Mouse (Mus musculus): Measurements from ENCODE around the gene Saxo1. TPM values are rescaled to one million over a fixed set of nuclear protein-coding genes. Genes with fewer than 3 reads are reported as not detected.

Saxo1 gene
- polyA plus RNA-seq, 1 experiment from 2014 or later = 0.15 TPM

DNA sequence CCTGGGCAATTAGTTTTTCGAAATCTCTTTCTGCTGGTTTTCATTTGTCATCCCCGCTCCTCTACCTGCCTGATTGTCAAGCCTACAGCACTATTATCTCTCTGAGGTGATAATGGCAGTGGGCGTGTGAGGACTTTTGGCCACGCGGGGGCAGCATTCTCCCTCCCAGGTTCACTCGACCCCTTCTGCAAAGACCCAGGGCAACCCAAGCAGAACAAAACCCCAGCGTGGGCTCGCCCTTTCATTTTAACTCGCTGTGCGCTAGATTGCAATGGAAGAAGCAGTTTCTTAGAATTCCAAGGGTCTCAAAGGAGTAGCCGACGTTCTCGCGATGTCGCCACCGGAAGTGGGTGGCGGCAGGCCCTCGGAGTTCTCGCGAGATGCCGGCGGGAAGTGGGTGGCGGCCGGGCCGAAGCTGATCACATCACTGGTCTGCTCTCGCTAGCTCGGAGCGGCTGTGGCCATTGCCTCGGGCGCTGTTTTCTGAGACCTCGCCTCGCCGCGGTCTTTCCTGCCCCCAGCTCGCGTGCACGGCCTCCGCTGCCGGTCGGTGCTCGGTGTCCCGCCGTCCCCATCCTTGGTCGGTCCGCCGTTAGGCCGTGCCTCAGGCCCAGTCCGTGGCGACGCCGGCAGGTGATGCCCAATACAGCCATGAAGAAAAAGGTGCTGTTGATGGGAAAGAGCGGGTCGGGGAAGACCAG, 17.3 kb upstream of the Saxo1 start, which contains the start of gene Rraga:
TSS of gene Rraga (plus strand) at position 386 of the 701 bp plus-strand sequence.
- Histone ChIP-seq H3K36me3 (ENCODE audit: control insufficient read depth, insufficient read depth, low read length) (peaks cover 19% of the 10 kb centered on the region), H3K9ac (ENCODE audit: low read length) (peak within 1 kb of the TSS; percentile 95), H3K9me3 (ENCODE audit: control insufficient read depth, low read length) (no peaks in the 10 kb centered on the region), H3K4me3 (ENCODE audit: control insufficient read depth in 1 of 2, insufficient read depth in 1 of 2, low read depth in 1 of 2, low read length in 2 of 2) (peak within 1 kb of the TSS; percentile 80 to 87), H3K4me2 (ENCODE audit: low read length) (peak within 1 kb of the TSS; percentile 94), H3K4me1 (ENCODE audit: control insufficient read depth in 2 of 2, insufficient read depth in 2 of 2, low read length in 2 of 2) (peaks cover 2 to 23% of the 10 kb centered on the region in 2 experiments; a peak in 2 of 4 replicates), H3K27me3 (ENCODE audit: control insufficient read depth, insufficient read depth, low read length) (no peaks in the 10 kb centered on the region), H3K27ac (replicated peaks in 1 of 2; ENCODE audit: control insufficient read depth in 1 of 2, insufficient read depth in 1 of 2, low read depth in 2 of 2, low read length in 2 of 2) (peak within 1 kb of the TSS; percentile 94 to 95)
- peak; percentile 95 for ATAC-seq (ENCODE audit: insufficient number of reproducible peaks, insufficient read depth, low FRiP score, low read depth)
- under 1% methylated on average over 53 of the region's 53 CpGs for WGBS

DNA sequence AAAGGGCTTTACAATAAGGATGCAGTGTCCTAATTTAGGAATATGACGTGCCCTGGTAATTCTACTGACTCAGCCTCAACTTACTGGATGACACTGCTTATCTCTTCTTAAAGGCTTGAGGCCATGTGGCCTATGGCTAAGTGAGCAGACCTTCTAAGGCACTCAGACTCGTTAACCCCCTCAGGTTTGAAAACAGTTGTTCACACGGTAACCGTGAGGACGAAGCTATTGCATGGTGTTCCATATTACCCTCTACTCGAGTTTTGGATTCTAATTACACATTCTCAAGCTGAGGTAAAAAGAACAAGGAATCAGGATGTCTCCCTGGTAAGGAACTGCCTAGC, 16.8 kb upstream of the Saxo1 start:
- peak overlapping the region; percentile 95 for H3K9ac ChIP-seq (ENCODE audit: low read length)
- H3K4me3 ChIP-seq (ENCODE audit: control insufficient read depth in 1 of 2, insufficient read depth in 1 of 2, low read depth in 1 of 2, low read length in 2 of 2) = peak overlapping the region; percentile 80 to 87; a peak in 3 of 4 replicates
- H3K27ac ChIP-seq (replicated peaks in 1 of 2; ENCODE audit: control insufficient read depth in 1 of 2, insufficient read depth in 1 of 2, low read depth in 2 of 2, low read length in 2 of 2) = peak overlapping the region; percentile 94 to 95
- H3K9me3 ChIP-seq (ENCODE audit: control insufficient read depth, low read length) = no peaks in the 10 kb centered on the region
- 14% methylated on average over 6 of the region's 6 CpGs for WGBS
- peaks cover 14% of the 10 kb centered on the region for H3K36me3 ChIP-seq (ENCODE audit: control insufficient read depth, insufficient read depth, low read length)
- peak overlapping the region; percentile 55 for H3K4me2 ChIP-seq (ENCODE audit: low read length)
- H3K4me1 ChIP-seq (ENCODE audit: control insufficient read depth in 2 of 2, insufficient read depth in 2 of 2, low read length in 2 of 2) = peaks cover 2 to 23% of the 10 kb centered on the region in 2 experiments; a peak in 2 of 4 replicates
- no peak for ATAC-seq (ENCODE audit: insufficient number of reproducible peaks, insufficient read depth, low FRiP score, low read depth)
- no peaks in the 10 kb centered on the region for H3K27me3 ChIP-seq (ENCODE audit: control insufficient read depth, insufficient read depth, low read length)

DNA sequence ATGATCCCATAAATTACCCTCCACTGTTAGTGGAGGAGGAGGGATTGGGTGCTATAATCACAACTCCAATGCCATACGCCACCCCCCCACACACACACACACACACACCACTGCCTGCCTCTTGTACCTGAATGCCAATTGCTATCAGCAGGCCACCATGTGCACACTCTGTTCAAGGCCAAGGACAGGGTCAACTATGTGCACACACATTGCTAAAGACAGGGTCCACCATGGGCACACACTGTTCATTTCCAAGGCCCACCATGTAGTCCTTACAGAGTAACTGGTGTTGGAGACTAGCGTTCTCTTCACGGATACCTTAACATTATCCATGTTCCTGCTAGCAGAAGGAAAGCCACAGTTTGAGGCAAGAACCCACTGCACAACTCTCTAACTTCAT, 2.9 kb upstream of the Saxo1 start:
- no peak overlapping the region for H3K4me2 ChIP-seq (ENCODE audit: low read length)
- WGBS = 96% methylated on average over 3 of the region's 3 CpGs
- no peak overlapping the region for H3K27ac ChIP-seq (replicated peaks in 1 of 2; ENCODE audit: control insufficient read depth in 1 of 2, insufficient read depth in 1 of 2, low read depth in 2 of 2, low read length in 2 of 2)
- H3K4me3 ChIP-seq (ENCODE audit: control insufficient read depth in 1 of 2, insufficient read depth in 1 of 2, low read depth in 1 of 2, low read length in 2 of 2) = no peak overlapping the region
- no peak for ATAC-seq (ENCODE audit: insufficient number of reproducible peaks, insufficient read depth, low FRiP score, low read depth)
- H3K4me1 ChIP-seq (ENCODE audit: control insufficient read depth in 2 of 2, insufficient read depth in 2 of 2, low read length in 2 of 2) = no peaks in the 10 kb centered on the region
- H3K9me3 ChIP-seq (ENCODE audit: control insufficient read depth, low read length) = no peaks in the 10 kb centered on the region
- no peak overlapping the region for H3K9ac ChIP-seq (ENCODE audit: low read length)
- no peaks in the 10 kb centered on the region for H3K27me3 ChIP-seq (ENCODE audit: control insufficient read depth, insufficient read depth, low read length)
- no peaks in the 10 kb centered on the region for H3K36me3 ChIP-seq (ENCODE audit: control insufficient read depth, insufficient read depth, low read length)

DNA sequence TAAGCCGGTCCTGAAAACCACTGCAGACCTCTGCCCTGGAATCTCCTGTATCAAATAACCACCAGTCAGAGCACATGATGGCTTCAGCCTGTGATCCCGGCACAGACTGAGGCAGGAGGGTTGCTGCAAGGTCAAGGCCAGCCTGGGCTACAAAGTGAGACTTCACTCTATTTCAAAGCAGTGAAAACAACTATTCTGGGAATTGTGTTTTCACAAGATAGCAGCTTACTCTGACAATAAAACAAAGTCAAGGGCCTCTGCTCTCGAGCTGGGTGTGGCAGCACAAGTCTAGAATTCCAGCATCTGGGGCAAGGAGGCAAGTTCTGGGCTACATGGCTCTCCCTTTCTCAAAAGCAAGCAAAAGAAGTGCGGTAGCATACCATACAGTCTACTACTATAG, 878 bp upstream of the Saxo1 start:
- Histone ChIP-seq H3K27ac (replicated peaks in 1 of 2; ENCODE audit: control insufficient read depth in 1 of 2, insufficient read depth in 1 of 2, low read depth in 2 of 2, low read length in 2 of 2) (no peak overlapping the region), H3K4me2 (ENCODE audit: low read length) (no peak overlapping the region), H3K9me3 (ENCODE audit: control insufficient read depth, low read length) (no peaks in the 10 kb centered on the region), H3K9ac (ENCODE audit: low read length) (no peak overlapping the region), H3K27me3 (ENCODE audit: control insufficient read depth, insufficient read depth, low read length) (no peaks in the 10 kb centered on the region), H3K36me3 (ENCODE audit: control insufficient read depth, insufficient read depth, low read length) (no peaks in the 10 kb centered on the region), H3K4me1 (ENCODE audit: control insufficient read depth in 2 of 2, insufficient read depth in 2 of 2, low read length in 2 of 2) (no peaks in the 10 kb centered on the region), H3K4me3 (ENCODE audit: control insufficient read depth in 1 of 2, insufficient read depth in 1 of 2, low read depth in 1 of 2, low read length in 2 of 2) (no peak overlapping the region)
- WGBS = 69% methylated on average over 4 of the region's 4 CpGs
- ATAC-seq (ENCODE audit: insufficient number of reproducible peaks, insufficient read depth, low FRiP score, low read depth) = no peak

DNA sequence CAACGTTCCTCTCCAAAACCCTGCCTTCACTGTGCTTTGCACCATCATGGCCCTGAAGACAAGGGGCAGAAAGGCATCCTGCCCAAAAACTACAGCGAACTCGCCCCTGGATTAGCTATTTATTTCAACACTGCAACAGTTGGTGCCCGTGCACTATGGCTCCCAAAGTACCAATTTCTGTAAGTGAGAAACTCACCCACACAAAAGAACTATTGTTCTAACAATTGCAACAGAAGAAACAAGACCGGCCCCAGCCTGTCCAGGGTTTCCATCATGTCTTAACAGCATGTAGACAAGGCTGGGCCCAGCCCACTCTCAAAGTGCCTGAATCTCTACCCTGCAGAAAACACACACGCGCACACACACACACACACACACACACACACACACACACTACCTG, 757 bp downstream of the Saxo1 start:
- Histone ChIP-seq H3K36me3 (ENCODE audit: control insufficient read depth, insufficient read depth, low read length) (no peaks in the 10 kb centered on the region), H3K27me3 (ENCODE audit: control insufficient read depth, insufficient read depth, low read length) (no peaks in the 10 kb centered on the region), H3K4me2 (ENCODE audit: low read length) (no peak overlapping the region), H3K4me1 (ENCODE audit: control insufficient read depth in 2 of 2, insufficient read depth in 2 of 2, low read length in 2 of 2) (no peaks in the 10 kb centered on the region), H3K4me3 (ENCODE audit: control insufficient read depth in 1 of 2, insufficient read depth in 1 of 2, low read depth in 1 of 2, low read length in 2 of 2) (no peak overlapping the region), H3K9ac (ENCODE audit: low read length) (no peak overlapping the region), H3K9me3 (ENCODE audit: control insufficient read depth, low read length) (no peaks in the 10 kb centered on the region), H3K27ac (replicated peaks in 1 of 2; ENCODE audit: control insufficient read depth in 1 of 2, insufficient read depth in 1 of 2, low read depth in 2 of 2, low read length in 2 of 2) (no peak overlapping the region)
- 78% methylated on average over 7 of the region's 7 CpGs for WGBS
- no peak for ATAC-seq (ENCODE audit: insufficient number of reproducible peaks, insufficient read depth, low FRiP score, low read depth)

DNA sequence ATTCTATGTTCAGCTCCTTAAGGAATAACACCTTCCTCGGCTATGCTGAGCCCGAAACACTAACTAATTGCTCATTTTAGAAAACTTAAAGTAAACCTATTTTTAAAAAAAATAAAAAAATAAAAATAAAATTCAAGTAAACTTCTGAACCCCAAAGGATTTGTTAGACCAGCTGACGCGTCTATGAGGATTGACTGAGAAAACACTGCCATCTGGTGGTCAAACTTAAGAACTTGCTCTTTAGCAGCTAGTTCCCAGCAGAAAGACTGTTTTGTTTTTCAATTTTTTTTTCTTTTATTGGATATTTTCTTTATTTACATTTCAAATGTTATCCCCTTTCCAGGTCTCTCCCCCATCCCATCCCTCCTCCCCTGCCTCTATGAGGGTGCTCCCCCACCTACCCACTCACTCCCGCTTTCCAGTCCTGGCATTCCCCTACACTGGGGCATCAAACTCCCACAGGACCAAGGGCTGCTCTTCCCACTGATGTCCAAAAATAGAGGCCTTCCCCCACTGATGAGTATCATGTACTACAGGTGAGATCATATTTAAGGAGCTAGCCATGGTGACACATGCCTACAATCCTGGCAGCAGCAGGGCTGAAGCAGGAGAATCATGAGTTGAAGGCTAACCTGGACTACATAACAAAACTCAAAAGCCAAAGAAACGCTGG, 3.0 kb downstream of the Saxo1 start:
- H3K36me3 ChIP-seq (ENCODE audit: control insufficient read depth, insufficient read depth, low read length) = no peaks in the 10 kb centered on the region
- H3K4me2 ChIP-seq (ENCODE audit: low read length) = no peak overlapping the region
- no peaks in the 10 kb centered on the region for H3K27me3 ChIP-seq (ENCODE audit: control insufficient read depth, insufficient read depth, low read length)
- H3K9ac ChIP-seq (ENCODE audit: low read length) = no peak overlapping the region
- WGBS = 19% methylated on average over 6 of the region's 6 CpGs
- H3K4me3 ChIP-seq (ENCODE audit: control insufficient read depth in 1 of 2, insufficient read depth in 1 of 2, low read depth in 1 of 2, low read length in 2 of 2) = no peak overlapping the region
- no peak overlapping the region for H3K27ac ChIP-seq (replicated peaks in 1 of 2; ENCODE audit: control insufficient read depth in 1 of 2, insufficient read depth in 1 of 2, low read depth in 2 of 2, low read length in 2 of 2)
- H3K9me3 ChIP-seq (ENCODE audit: control insufficient read depth, low read length) = no peaks in the 10 kb centered on the region
- H3K4me1 ChIP-seq (ENCODE audit: control insufficient read depth in 2 of 2, insufficient read depth in 2 of 2, low read length in 2 of 2) = no peaks in the 10 kb centered on the region
- ATAC-seq (ENCODE audit: insufficient number of reproducible peaks, insufficient read depth, low FRiP score, low read depth) = no peak

DNA sequence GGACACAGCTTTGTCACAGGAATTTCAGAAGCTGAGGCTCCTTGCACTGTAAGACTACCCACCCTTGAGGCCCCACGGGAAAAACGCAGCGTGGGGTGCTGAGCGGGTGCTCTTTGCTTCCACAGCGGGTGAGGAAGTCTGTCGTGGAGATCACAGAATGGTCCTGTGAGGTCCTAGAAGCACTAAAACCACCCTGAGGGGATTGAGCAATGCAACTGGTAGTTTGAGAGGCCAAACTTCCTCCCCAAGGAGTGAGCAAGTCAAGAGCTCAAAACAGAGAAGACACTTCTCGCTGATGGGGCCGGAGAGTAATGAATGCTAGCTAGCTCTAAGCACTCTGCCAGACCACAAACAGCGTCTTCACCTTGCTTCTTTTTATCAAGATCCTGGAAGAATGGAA, 9.8 kb downstream of the Saxo1 start:
- Histone ChIP-seq H3K4me1 (ENCODE audit: control insufficient read depth in 2 of 2, insufficient read depth in 2 of 2, low read length in 2 of 2) (peaks cover 4 to 7% of the 10 kb centered on the region in 2 experiments; a peak in 2 of 4 replicates), H3K27ac (replicated peaks in 1 of 2; ENCODE audit: control insufficient read depth in 1 of 2, insufficient read depth in 1 of 2, low read depth in 2 of 2, low read length in 2 of 2) (no peak overlapping the region), H3K9me3 (ENCODE audit: control insufficient read depth, low read length) (no peaks in the 10 kb centered on the region), H3K36me3 (ENCODE audit: control insufficient read depth, insufficient read depth, low read length) (no peaks in the 10 kb centered on the region), H3K4me3 (ENCODE audit: control insufficient read depth in 1 of 2, insufficient read depth in 1 of 2, low read depth in 1 of 2, low read length in 2 of 2) (no peak overlapping the region), H3K4me2 (ENCODE audit: low read length) (no peak overlapping the region), H3K9ac (ENCODE audit: low read length) (no peak overlapping the region), H3K27me3 (ENCODE audit: control insufficient read depth, insufficient read depth, low read length) (no peaks in the 10 kb centered on the region)
- WGBS = 82% methylated on average over 9 of the region's 9 CpGs
- ATAC-seq (ENCODE audit: insufficient number of reproducible peaks, insufficient read depth, low FRiP score, low read depth) = no peak

Measured in heart, embryonic 14.5 days (tissue).